32 mouse cellular contexts compared by ENCODE assay signal in the genomic region with DNA sequence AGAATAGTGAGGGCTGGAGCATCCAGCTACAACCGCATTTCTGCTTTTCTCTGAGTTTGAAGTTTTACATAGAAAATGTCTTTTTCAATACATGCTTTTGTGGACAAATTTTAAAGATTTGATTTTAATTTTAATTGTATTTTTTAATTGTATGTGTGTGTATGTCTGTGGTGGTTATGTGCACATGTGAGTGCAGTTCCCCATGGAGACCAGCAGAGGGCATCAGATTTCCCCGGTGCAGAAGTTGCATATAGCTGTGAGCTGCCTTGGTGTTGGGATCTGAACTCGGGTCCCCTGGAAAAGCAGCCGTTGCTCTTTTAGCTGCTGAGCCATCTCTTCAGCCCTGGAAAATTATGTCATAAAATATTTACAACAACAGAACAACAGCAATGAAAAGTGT. TPM values are rescaled to one million over a fixed set of nuclear protein-coding genes. Genes with fewer than 3 reads are reported as not detected.
DNase-seq lines count a peak whose midpoint lies in the region; ATAC-seq and TF ChIP-seq lines count a peak whose summit lies in the region.
"Had no signal": no experiment of that assay in that cellular context is flagged by ENCODE, and none has a peak within 500 bp of the region (broad histone marks: within the 10 kb centered on the region; RNA-seq: fewer than 3 reads in every experiment).

No protein-coding gene starts in this region.

- H3K79me2 ChIP-seq in MEL (ENCODE audit: control insufficient read depth, insufficient read depth, low read length, poor library complexity), result no peaks in the 10 kb centered on the region

- no peaks in the 10 kb centered on the region for H3K9me3 ChIP-seq in intestine, postnatal 0 days (ENCODE audit: control insufficient read depth)
- H3K9me3 ChIP-seq in intestine, embryonic 15.5 days, result no peaks in the 10 kb centered on the region
- H3K9me3 ChIP-seq in liver, postnatal 0 days (ENCODE audit: low read length), result no peaks in the 10 kb centered on the region; the same call in 1 of the 2 replicates
- H3K9me3 ChIP-seq in liver, embryonic 11.5 days (ENCODE audit: control insufficient read depth, low read length), result no peaks in the 10 kb centered on the region; the same call in 1 of the 2 replicates
- H3K9me3 ChIP-seq in MEL (replicated peaks; ENCODE audit: insufficient read depth, low read length), result no peaks in the 10 kb centered on the region
- no peaks in the 10 kb centered on the region; the same call in 1 of the 2 replicates for H3K9me3 ChIP-seq in midbrain, embryonic 10.5 days (replicated peaks)
- H3K9me3 ChIP-seq: embryonic facial prominence, embryonic 15.5 days; heart, embryonic 13.5 days; hindbrain, embryonic 15.5 days; lung, embryonic 15.5 days; midbrain, embryonic 13.5 days; neural tube, embryonic 15.5 days; stomach, embryonic 15.5 days had no signal

- H3K27me3 ChIP-seq in intestine, postnatal 0 days (replicated peaks; ENCODE audit: control insufficient read depth, insufficient read depth, low read length), result no peaks in the 10 kb centered on the region
- no peaks in the 10 kb centered on the region for H3K27me3 ChIP-seq in intestine, embryonic 15.5 days (replicated peaks)
- no peaks in the 10 kb centered on the region for H3K27me3 ChIP-seq in liver, postnatal 0 days (ENCODE audit: insufficient read depth, low read length)
- H3K27me3 ChIP-seq in liver, embryonic 11.5 days (replicated peaks; ENCODE audit: control insufficient read depth, insufficient read depth, low read length), result no peaks in the 10 kb centered on the region
- no peaks in the 10 kb centered on the region for H3K27me3 ChIP-seq in MEL (ENCODE audit: control insufficient read depth in 1 of 2, insufficient read depth in 2 of 2, low read length in 2 of 2)
- no peaks in the 10 kb centered on the region for H3K27me3 ChIP-seq in midbrain, embryonic 10.5 days (ENCODE audit: low read depth, poor library complexity, severe bottlenecking)
- H3K27me3 ChIP-seq: embryonic facial prominence, embryonic 15.5 days; forebrain, embryonic 12.5 days; heart, embryonic 13.5 days; hindbrain, embryonic 15.5 days; liver, embryonic 15.5 days; lung, embryonic 15.5 days; midbrain, embryonic 13.5 days; neural tube, embryonic 15.5 days; stomach, embryonic 15.5 days had no signal

- WGBS in intestine, postnatal 0 days, result 99% methylated on average over 4 of the region's 4 CpGs
- WGBS in intestine, embryonic 15.5 days, result 97% methylated on average over 4 of the region's 4 CpGs
- WGBS in liver, postnatal 0 days (ENCODE audit: insufficient replicate concordance), result 88% methylated on average over 4 of the region's 4 CpGs
- WGBS in liver, embryonic 11.5 days, result 93% methylated on average over 4 of the region's 4 CpGs
- WGBS in midbrain, embryonic 10.5 days, result 95% methylated on average over 4 of the region's 4 CpGs

- no peak overlapping the region for H3K9ac ChIP-seq in intestine, postnatal 0 days (ENCODE audit: low read depth, low read length)
- H3K9ac ChIP-seq in intestine, embryonic 15.5 days, result no peak overlapping the region
- H3K9ac ChIP-seq in liver, postnatal 0 days (replicated peaks), result no peak overlapping the region
- H3K9ac ChIP-seq in liver, embryonic 11.5 days (ENCODE audit: low read depth, low read length), result no peak overlapping the region
- no peak overlapping the region for H3K9ac ChIP-seq in MEL (ENCODE audit: control insufficient read depth, low read depth, low read length, poor library complexity, severe bottlenecking)
- H3K9ac ChIP-seq: embryonic facial prominence, embryonic 15.5 days; forebrain, embryonic 12.5 days; hindbrain, embryonic 15.5 days; liver, embryonic 15.5 days; lung, embryonic 15.5 days; midbrain, embryonic 13.5 days; neural tube, embryonic 15.5 days; stomach, embryonic 15.5 days had no signal

- H3K4me2 ChIP-seq in intestine, postnatal 0 days (replicated peaks; ENCODE audit: low read depth), result no peak overlapping the region
- no peak overlapping the region for H3K4me2 ChIP-seq in intestine, embryonic 15.5 days (replicated peaks)
- H3K4me2 ChIP-seq in liver, postnatal 0 days (ENCODE audit: low read depth, low read length), result no peak overlapping the region
- H3K4me2 ChIP-seq in liver, embryonic 11.5 days, result no peak overlapping the region
- H3K4me2 ChIP-seq: embryonic facial prominence, embryonic 15.5 days; forebrain, embryonic 12.5 days; heart, embryonic 13.5 days; hindbrain, embryonic 15.5 days; liver, embryonic 15.5 days; lung, embryonic 15.5 days; midbrain, embryonic 13.5 days; neural tube, embryonic 15.5 days; stomach, embryonic 15.5 days had no signal

- TF ChIP-seq RAD21 in MEL (IDR thresholded peaks at IDR 0.05; ENCODE audit: low read depth, low read length), result no peak

- TF ChIP-seq POLR2A in MEL (IDR thresholded peaks at IDR 0.05; ENCODE audit: control insufficient read depth in 1 of 2, insufficient read depth in 1 of 2, low read depth in 1 of 2, low read length in 2 of 2, poor library complexity in 1 of 2), result no peak
- no peak for TF ChIP-seq POLR2A in brain, embryonic 14.5 days (IDR thresholded peaks at IDR 0.05; ENCODE audit: borderline replicate concordance, extremely low read depth, insufficient read depth, insufficient read length, poor library complexity, severe bottlenecking)

- TF ChIP-seq EP300 in liver, postnatal 0 days (IDR thresholded peaks at IDR 0.05; ENCODE audit: low read depth), result no peak
- TF ChIP-seq EP300 in MEL (IDR thresholded peaks at IDR 0.05; ENCODE audit: low read depth in 1 of 2, low read length in 2 of 2), result no peak

- ATAC-seq in intestine, postnatal 0 days, result no peak
- ATAC-seq in intestine, embryonic 15.5 days, result no peak
- no peak for ATAC-seq in liver, postnatal 0 days
- ATAC-seq in liver, embryonic 11.5 days (replicated peaks; ENCODE audit: low FRiP score), result no peak
- ATAC-seq: inflammation-experienced regulatory T-cells, adult 6 months; midbrain, embryonic 13.5 days had no signal

- no peak overlapping the region for H3K4me3 ChIP-seq in intestine, postnatal 0 days (ENCODE audit: low read depth, low read length)
- H3K4me3 ChIP-seq in intestine, embryonic 15.5 days (replicated peaks), result no peak overlapping the region
- no peak overlapping the region for H3K4me3 ChIP-seq in liver, postnatal 0 days (ENCODE audit: low read depth, low read length)
- no peak overlapping the region for H3K4me3 ChIP-seq in liver, embryonic 11.5 days (ENCODE audit: low read depth, low read length)
- H3K4me3 ChIP-seq in MEL (ENCODE audit: control insufficient read depth in 1 of 2, insufficient read depth in 1 of 2, low read depth in 2 of 2, low read length in 2 of 2), result no peak overlapping the region
- no peak overlapping the region for H3K4me3 ChIP-seq in midbrain, embryonic 10.5 days
- H3K4me3 ChIP-seq: embryonic facial prominence, embryonic 10.5 days; embryonic facial prominence, embryonic 15.5 days; forebrain, embryonic 12.5 days; heart, embryonic 13.5 days; hindbrain, embryonic 10.5 days; hindbrain, embryonic 15.5 days; liver, embryonic 15.5 days; lung, embryonic 15.5 days; megakaryocyte, embryonic 14.5 days; midbrain, embryonic 13.5 days; neural tube, embryonic 15.5 days; stomach, embryonic 15.5 days had no signal

- H3K36me3 ChIP-seq in intestine, postnatal 0 days (ENCODE audit: control insufficient read depth, insufficient read depth), result no peaks in the 10 kb centered on the region
- no peaks in the 10 kb centered on the region for H3K36me3 ChIP-seq in intestine, embryonic 15.5 days
- H3K36me3 ChIP-seq in liver, postnatal 0 days (replicated peaks; ENCODE audit: insufficient read depth, low read length), result no peaks in the 10 kb centered on the region
- no peaks in the 10 kb centered on the region for H3K36me3 ChIP-seq in liver, embryonic 11.5 days (ENCODE audit: control insufficient read depth, insufficient read depth, low read length)
- H3K36me3 ChIP-seq in MEL (ENCODE audit: control insufficient read depth in 1 of 2, insufficient read depth in 2 of 2, low read length in 2 of 2), result no peaks in the 10 kb centered on the region
- no peaks in the 10 kb centered on the region for H3K36me3 ChIP-seq in midbrain, embryonic 10.5 days
- H3K36me3 ChIP-seq: embryonic facial prominence, embryonic 10.5 days; embryonic facial prominence, embryonic 15.5 days; forebrain, embryonic 12.5 days; heart, embryonic 13.5 days; hindbrain, embryonic 10.5 days; hindbrain, embryonic 15.5 days; liver, embryonic 15.5 days; lung, embryonic 15.5 days; midbrain, embryonic 13.5 days; neural tube, embryonic 15.5 days; stomach, embryonic 15.5 days had no signal

- TF ChIP-seq CTCF in intestine, postnatal 0 days (IDR thresholded peaks at IDR 0.05; ENCODE audit: low read depth), result peak; percentile 33; the same call in 1 of the 2 replicates
- TF ChIP-seq CTCF in liver, postnatal 0 days (IDR thresholded peaks at IDR 0.05; ENCODE audit: low read depth), result peak; percentile 28
- TF ChIP-seq CTCF in MEL (IDR thresholded peaks at IDR 0.05 in 2 of 3, conservative IDR thresholded peaks at IDR 0.05 in 1 of 3; ENCODE audit: control insufficient read depth in 1 of 3, insufficient read depth in 1 of 3, low read depth in 2 of 3, low read length in 3 of 3, poor library complexity in 1 of 3, severe bottlenecking in 1 of 3), result peak; percentile 25 to 30 (median 27); a peak in 4 of 6 replicates
- peak; percentile 13; the same call in 1 of the 2 replicates for TF ChIP-seq CTCF in brain, embryonic 14.5 days (IDR thresholded peaks at IDR 0.05; ENCODE audit: borderline replicate concordance, extremely low read depth, insufficient read depth, insufficient read length)

- H3K4me1 ChIP-seq in intestine, postnatal 0 days (replicated peaks; ENCODE audit: control insufficient read depth, insufficient read depth, low read length), result no peaks in the 10 kb centered on the region
- peaks cover 20% of the 10 kb centered on the region for H3K4me1 ChIP-seq in intestine, embryonic 15.5 days (replicated peaks)
- H3K4me1 ChIP-seq in liver, postnatal 0 days (ENCODE audit: insufficient read depth), result no peaks in the 10 kb centered on the region
- H3K4me1 ChIP-seq in liver, embryonic 11.5 days (replicated peaks; ENCODE audit: control insufficient read depth, insufficient read depth, low read length), result peaks cover 6% of the 10 kb centered on the region; the same call in 1 of the 2 replicates
- H3K4me1 ChIP-seq in MEL (ENCODE audit: control insufficient read depth in 1 of 2, insufficient read depth in 2 of 2, low read length in 2 of 2), result no peaks in the 10 kb centered on the region
- H3K4me1 ChIP-seq in midbrain, embryonic 10.5 days, result peaks cover 26% of the 10 kb centered on the region
- H3K4me1 ChIP-seq: liver, embryonic 15.5 days had no signal

- DNase-seq in liver, postnatal 0 days, result no peak
- no peak for DNase-seq in liver, embryonic 11.5 days (ENCODE audit: low spot score)
- DNase-seq in MEL (ENCODE audit: low read depth, low spot score), result no peak
- DNase-seq in brain, embryonic 14.5 days (ENCODE audit: low read depth), result no peak
- no peak for DNase-seq in midbrain, embryonic 10.5 days (ENCODE audit: low spot score)
- DNase-seq: adrenal gland, postnatal 14 days; cerebellum, adult 18-20 months; cerebellum, postnatal 14 days; heart, postnatal 14 days; kidney, adult 8-10 months; kidney, postnatal 14 days; left cerebral cortex, postnatal 4 days; lung, postnatal 4 days; right cerebral cortex, postnatal 25 days; thymus, adult 2 months; thymus, postnatal 36 days had no signal

- H3K27ac ChIP-seq in intestine, postnatal 0 days (ENCODE audit: low read depth, low read length), result no peak overlapping the region
- H3K27ac ChIP-seq in intestine, embryonic 15.5 days, result no peak overlapping the region
- no peak overlapping the region for H3K27ac ChIP-seq in liver, postnatal 0 days (ENCODE audit: low read depth)
- no peak overlapping the region for H3K27ac ChIP-seq in liver, embryonic 11.5 days (ENCODE audit: low read depth, low read length)
- H3K27ac ChIP-seq in MEL (ENCODE audit: control insufficient read depth, low read depth, low read length), result no peak overlapping the region
- H3K27ac ChIP-seq in midbrain, embryonic 10.5 days (replicated peaks), result no peak overlapping the region
- H3K27ac ChIP-seq: liver, embryonic 15.5 days had no signal

RNA-seq across cellular contexts. Expression of gene Rflna, which starts 43.9 kb away (rescaled TPM):
- polyA plus RNA-seq in intestine, postnatal 0 days (2015; fragmentation: Nextera tagmentation; extraction: Ambion mirVana), result 1.5 and 1.7 TPM in 2 replicates
- 2.0 and 2.2 TPM in 2 replicates for polyA plus RNA-seq in intestine, embryonic 15.5 days (2015; fragmentation: Nextera tagmentation; extraction: Ambion mirVana)
- polyA plus RNA-seq in liver, postnatal 0 days (2015; fragmentation: Nextera tagmentation; extraction: Ambion mirVana), result 0.21 and 0.27 TPM in 2 replicates
- polyA plus RNA-seq in liver, embryonic 11.5 days (2014; fragmentation: Nextera tagmentation; extraction: Ambion mirVana), result 0.66 and 1.0 TPM in 2 replicates
- not detected in 2 replicates for total RNA-seq in MEL (2012; rRNA removed)
- polyA plus RNA-seq in MEL (2012; ENCODE audit: insufficient read depth in 1 of 2, insufficient read length in 2 of 2, low read depth in 1 of 2, low replicate concordance in 2 of 2, missing spikeins in 1 of 2), result not detected
- 7.7 and 8.4 TPM in 2 replicates for polyA plus RNA-seq in brain, embryonic 14.5 days (2012; rRNA removed)
- 6.8 TPM in 2 replicates for polyA plus RNA-seq in midbrain, embryonic 10.5 days (2016; fragmentation: Nextera tagmentation; extraction: Ambion mirVana)
- total RNA-seq: gastrocnemius, adult 18-20 months had no signal
